Mouse (Mus musculus) midbrain, embryonic 16.5 days (tissue): ENCODE data around the gene Phyhipl. TPM values are rescaled to one million over a fixed set of nuclear protein-coding genes. Genes with fewer than 3 reads are reported as not detected.

Experiments
- ATAC-seq: fragments of 200-750 bp; cut with Nextera tagmentation; 2 replicates; pipeline ENCODE4 v1.8.0; 2017; ENCODE audit warnings: moderate TSS enrichment
- H3K27ac ChIP-seq: fragments of 300-500 bp; sonication (generic); 2 replicates; pipeline ENCODE4 v1.5.1; 2014; ENCODE audit warnings: mild to moderate bottlenecking, low read length, mixed read lengths
- H3K27me3 ChIP-seq: fragments of 300-500 bp; sonication (generic); 2 replicates; pipeline ENCODE4 v1.6.1; 2014; ENCODE audit warnings: low read depth, low read length, mixed read lengths; ENCODE audit not compliant: control insufficient read depth, insufficient read depth
- H3K36me3 ChIP-seq: fragments of 300-500 bp; sonication (generic); 2 replicates; pipeline ENCODE4 v1.6.1; 2014; ENCODE audit warnings: mild to moderate bottlenecking, low read length, moderate library complexity, mixed read lengths; ENCODE audit not compliant: control insufficient read depth, insufficient read depth
- H3K4me1 ChIP-seq: fragments of 300-500 bp; sonication (generic); 2 replicates; pipeline ENCODE4 v1.6.1; 2014; ENCODE audit warnings: mild to moderate bottlenecking, low read length, mixed read lengths; ENCODE audit not compliant: control insufficient read depth, insufficient read depth
- H3K4me2 ChIP-seq: fragments of 300-500 bp; sonication (generic); 2 replicates; pipeline ENCODE4 v1.6.1; 2014; ENCODE audit warnings: mild to moderate bottlenecking, low read length, mixed read lengths
- H3K4me3 ChIP-seq: fragments of 300-500 bp; sonication (generic); 2 replicates; pipeline ENCODE4 v1.5.1; 2014; ENCODE audit warnings: low read depth, mild to moderate bottlenecking, low read length, moderate library complexity, mixed read lengths
- H3K9ac ChIP-seq: fragments of 300-500 bp; sonication (generic); 2 replicates; pipeline ENCODE4 v1.6.1; 2014; ENCODE audit warnings: low read depth, low read length, mixed read lengths
- H3K9me3 ChIP-seq: fragments of 300-500 bp; sonication (generic); replicated peaks from 2 replicates; pipeline ENCODE4 v1.6.1; 2014; ENCODE audit warnings: mild to moderate bottlenecking, low read length, mixed read lengths; ENCODE audit not compliant: control insufficient read depth, poor library complexity, severe bottlenecking
- whole genome bisulfite sequencing: fragments of 180-500 bp; shearing (Covaris S2); extraction: QIAGEN DNeasy Blood & Tissue Kit; methylation state at CpG from one replicate; pipeline ENCODE4 v1.1.7; 2014; 5-methylcytosine and 5-hydroxymethylcytosine counted together
- polyA plus RNA-seq: library from polyadenylated mRNA; unstranded; fragments of >200 nt; fragmentation: Nextera tagmentation; extraction: Ambion mirVana; gene quantifications from 2 replicates; pipeline ENCODE4 v1.2.1, GENCODE M21; 2015

Phyhipl gene
- polyA plus RNA-seq, 1 experiment from 2014 or later = 327 TPM

- Histone ChIP-seq H3K9ac (peak overlapping the region; percentile 97), H3K27ac (peak overlapping the region; percentile 97), H3K4me2 (peak overlapping the region; percentile 69), H3K4me3 (peak overlapping the region; percentile 91), H3K4me1 (peaks cover 21% of the 10 kb centered on the region), H3K27me3 (no peaks in the 10 kb centered on the region), H3K36me3 (no peaks in the 10 kb centered on the region), H3K9me3 (no peaks in the 10 kb centered on the region)
- 0% methylated on average over 63 of the region's 124 CpGs for WGBS
- peak; percentile 95 for ATAC-seq
Measured at GRCm38 (mm10) chr10:70599126-70599924, 56.4 kb downstream of the Phyhipl start.

- H3K27ac ChIP-seq = peak overlapping the region; percentile 97
- peak overlapping the region; percentile 69 for H3K4me2 ChIP-seq
- no peaks in the 10 kb centered on the region for H3K27me3 ChIP-seq
- H3K36me3 ChIP-seq = no peaks in the 10 kb centered on the region
- peak; percentile 69 for ATAC-seq
- H3K4me3 ChIP-seq = peak overlapping the region; percentile 91
- H3K9me3 ChIP-seq = no peaks in the 10 kb centered on the region
- peak overlapping the region; percentile 97 for H3K9ac ChIP-seq
- H3K4me1 ChIP-seq = peaks cover 22% of the 10 kb centered on the region
- under 1% methylated on average over 46 of the region's 48 CpGs for WGBS
Measured at GRCm38 (mm10) chr10:70598516-70599125, 57.1 kb downstream of the Phyhipl start.

- Histone ChIP-seq H3K4me1 (peaks cover 22% of the 10 kb centered on the region), H3K4me3 (peak overlapping the region; percentile 91), H3K9me3 (no peaks in the 10 kb centered on the region), H3K27ac (peak overlapping the region; percentile 97), H3K9ac (peak overlapping the region; percentile 97), H3K36me3 (no peaks in the 10 kb centered on the region), H3K27me3 (no peaks in the 10 kb centered on the region), H3K4me2 (peak overlapping the region; percentile 69)
- peak; percentile 15; the same call in 1 of the 2 replicates for ATAC-seq
- WGBS = 11% methylated on average over 10 of the region's 10 CpGs
Measured at GRCm38 (mm10) chr10:70598081-70598515, 57.7 kb downstream of the Phyhipl start.

- 39% methylated on average over 1 of the region's 1 CpGs for WGBS
- Histone ChIP-seq H3K9ac (no peak overlapping the region), H3K27ac (no peak overlapping the region), H3K27me3 (no peaks in the 10 kb centered on the region), H3K9me3 (no peaks in the 10 kb centered on the region), H3K36me3 (no peaks in the 10 kb centered on the region), H3K4me3 (no peak overlapping the region), H3K4me1 (peaks cover 19% of the 10 kb centered on the region), H3K4me2 (no peak overlapping the region)
- no peak for ATAC-seq
Measured at GRCm38 (mm10) chr10:70594007-70594406, 61.8 kb downstream of the Phyhipl start.

- peaks cover 6% of the 10 kb centered on the region for H3K4me1 ChIP-seq
- H3K9ac ChIP-seq = no peak overlapping the region
- H3K27me3 ChIP-seq = no peaks in the 10 kb centered on the region
- no peaks in the 10 kb centered on the region for H3K36me3 ChIP-seq
- no peak for ATAC-seq
- H3K4me3 ChIP-seq = no peak overlapping the region
- no peaks in the 10 kb centered on the region for H3K9me3 ChIP-seq
- WGBS = 88% methylated on average over 3 of the region's 3 CpGs
- H3K27ac ChIP-seq = no peak overlapping the region
- H3K4me2 ChIP-seq = no peak overlapping the region
Measured at GRCm38 (mm10) chr10:70586876-70587405, 68.8 kb downstream of the Phyhipl start.

GRCm38 (mm10) chr10:70584171-70584570, 71.6 kb downstream of the Phyhipl start:
- no peaks in the 10 kb centered on the region for H3K27me3 ChIP-seq
- H3K9me3 ChIP-seq = no peaks in the 10 kb centered on the region
- ATAC-seq = no peak
- no peak overlapping the region for H3K4me2 ChIP-seq
- H3K9ac ChIP-seq = no peak overlapping the region
- no peaks in the 10 kb centered on the region for H3K36me3 ChIP-seq
- 86% methylated on average over 1 of the region's 1 CpGs for WGBS
- H3K27ac ChIP-seq = no peak overlapping the region
- H3K4me1 ChIP-seq = peaks cover 7% of the 10 kb centered on the region
- no peak overlapping the region for H3K4me3 ChIP-seq

- WGBS = 71% methylated on average over 7 of the region's 7 CpGs
Measured at GRCm38 (mm10) chr10:70581556-70582211, 74.1 kb downstream of the Phyhipl start.

GRCm38 (mm10) chr10:70563636-70564035, 92.1 kb downstream of the Phyhipl start:
- H3K4me3 ChIP-seq = no peak overlapping the region
- H3K4me1 ChIP-seq = no peaks in the 10 kb centered on the region
- H3K9me3 ChIP-seq = no peaks in the 10 kb centered on the region
- WGBS = 26% methylated on average over 3 of the region's 3 CpGs
- no peak for ATAC-seq
- no peak overlapping the region for H3K4me2 ChIP-seq
- H3K27me3 ChIP-seq = no peaks in the 10 kb centered on the region
- H3K9ac ChIP-seq = no peak overlapping the region
- H3K36me3 ChIP-seq = peaks cover 25% of the 10 kb centered on the region
- no peak overlapping the region for H3K27ac ChIP-seq

More at GRCm38 (mm10) chr10:70581556-70582211, 74.1 kb downstream of the Phyhipl start:
- H3K9ac ChIP-seq = no peak overlapping the region
- H3K9me3 ChIP-seq = no peaks in the 10 kb centered on the region
- H3K36me3 ChIP-seq = no peaks in the 10 kb centered on the region
- no peak overlapping the region for H3K4me3 ChIP-seq
- no peak for ATAC-seq
- no peaks in the 10 kb centered on the region for H3K27me3 ChIP-seq
- H3K4me2 ChIP-seq = no peak overlapping the region
- no peak overlapping the region for H3K27ac ChIP-seq
- peaks cover 3% of the 10 kb centered on the region for H3K4me1 ChIP-seq
